Mouse (Mus musculus): Measurements from ENCODE around the gene Ppfia1. TPM values are rescaled to one million over a fixed set of nuclear protein-coding genes. Genes with fewer than 3 reads are reported as not detected.

The Ppfia1 gene
- polyA plus RNA-seq, 2 experiments from 2014 or later = 24.3 to 24.7 TPM

Other genes starting within 250 kb of the Ppfia1 start
- 1 to 10 TPM; 2.8 to 4.2 TPM for gene Cttn, start 82.7 kb downstream of the Ppfia1 start, polyA plus RNA-seq (2017; shearing (Covaris generic))
- 1 to 10 TPM; 6.2 to 6.6 TPM for gene Fadd, start 28.7 kb upstream of the Ppfia1 start, polyA plus RNA-seq (2017; shearing (Covaris generic))
- gene Ano1, start 198.2 kb upstream of the Ppfia1 start, polyA plus RNA-seq (2017; shearing (Covaris generic)) = under 1 TPM in 1 of 2 experiments, not detected in 1; 0.16 TPM

Data from activated CD4-positive, CD25-positive, alpha-beta regulatory T cell, adult 4 months (primary cell).